Mouse (Mus musculus): ENCODE measurements around the gene Mut. TPM values are rescaled to one million over a fixed set of nuclear protein-coding genes. Genes with fewer than 3 reads are reported as not detected.

Gene Mut
- polyA plus RNA-seq (2012; rRNA removed): 21.7 and 24.6 TPM in 2 replicates

GRCm38 (mm10) chr17:40934420-40935231, at the start of gene Mut, which contains the start of gene Cenpq:
Gene Mut (plus strand): TSS chr17:40934685.
Gene Cenpq (minus strand): TSS chr17:40935047.
- Histone ChIP-seq H3K27ac (ENCODE audit: insufficient read depth, low read length) (peak within 1 kb of the TSS; percentile 98), H3K4me3 (ENCODE audit: insufficient read depth, low read length) (peak within 1 kb of the TSS; percentile 98), H3K4me1 (ENCODE audit: control insufficient read depth, insufficient read depth, low read length) (no peaks in the 10 kb centered on the region)
- TF ChIP-seq CTCF (IDR thresholded peaks at IDR 0.05; ENCODE audit: extremely low read depth, insufficient read depth, low read length): no peak
- peak; percentile 68 for TF ChIP-seq POLR2A (IDR thresholded peaks at IDR 0.05; ENCODE audit: extremely low read depth, insufficient read depth, low read length)

GRCm38 (mm10) chr17:40885155-40885554, 49.3 kb upstream of the Mut start:
- Histone ChIP-seq H3K4me1 (ENCODE audit: control insufficient read depth, insufficient read depth, low read length) (no peaks in the 10 kb centered on the region), H3K27ac (ENCODE audit: insufficient read depth, low read length) (no peak overlapping the region), H3K4me3 (ENCODE audit: insufficient read depth, low read length) (no peak overlapping the region)
- no peak for TF ChIP-seq CTCF (IDR thresholded peaks at IDR 0.05; ENCODE audit: extremely low read depth, insufficient read depth, low read length)
- TF ChIP-seq POLR2A (IDR thresholded peaks at IDR 0.05; ENCODE audit: extremely low read depth, insufficient read depth, low read length): no peak

- no peaks in the 10 kb centered on the region for H3K4me1 ChIP-seq (ENCODE audit: control insufficient read depth, insufficient read depth, low read length)
- TF ChIP-seq POLR2A (IDR thresholded peaks at IDR 0.05; ENCODE audit: extremely low read depth, insufficient read depth, low read length) (no peak), CTCF (IDR thresholded peaks at IDR 0.05; ENCODE audit: extremely low read depth, insufficient read depth, low read length) (no peak)
- no peak overlapping the region for H3K4me3 ChIP-seq (ENCODE audit: insufficient read depth, low read length)
- no peak overlapping the region for H3K27ac ChIP-seq (ENCODE audit: insufficient read depth, low read length)
These were observed 46.5 kb upstream of the Mut start for GRCm38 (mm10) chr17:40887849-40888536.

DNA sequence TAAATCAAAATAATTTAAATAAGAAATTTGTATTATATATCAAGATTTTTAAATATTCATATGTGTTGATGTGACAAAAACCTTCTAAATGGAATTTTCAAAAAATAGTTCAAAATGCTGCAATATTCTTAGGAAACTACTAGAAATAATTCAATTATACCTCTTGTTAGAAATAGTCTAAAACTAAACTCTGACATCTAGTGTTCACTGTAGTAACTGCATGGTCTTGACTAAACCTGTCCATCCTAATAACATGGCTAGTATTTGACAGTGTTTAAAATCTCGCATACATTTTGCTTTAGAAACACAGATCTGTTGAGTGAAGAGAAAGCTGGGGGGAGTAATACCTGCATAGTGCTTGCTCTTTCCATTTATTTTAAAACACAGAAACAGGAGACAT, 37.6 kb upstream of the Mut start:
- Histone ChIP-seq H3K27ac (ENCODE audit: insufficient read depth, low read length) (no peak overlapping the region), H3K4me3 (ENCODE audit: insufficient read depth, low read length) (no peak overlapping the region), H3K4me1 (ENCODE audit: control insufficient read depth, insufficient read depth, low read length) (no peaks in the 10 kb centered on the region)
- TF ChIP-seq CTCF (IDR thresholded peaks at IDR 0.05; ENCODE audit: extremely low read depth, insufficient read depth, low read length) (no peak), POLR2A (IDR thresholded peaks at IDR 0.05; ENCODE audit: extremely low read depth, insufficient read depth, low read length) (no peak)

DNA sequence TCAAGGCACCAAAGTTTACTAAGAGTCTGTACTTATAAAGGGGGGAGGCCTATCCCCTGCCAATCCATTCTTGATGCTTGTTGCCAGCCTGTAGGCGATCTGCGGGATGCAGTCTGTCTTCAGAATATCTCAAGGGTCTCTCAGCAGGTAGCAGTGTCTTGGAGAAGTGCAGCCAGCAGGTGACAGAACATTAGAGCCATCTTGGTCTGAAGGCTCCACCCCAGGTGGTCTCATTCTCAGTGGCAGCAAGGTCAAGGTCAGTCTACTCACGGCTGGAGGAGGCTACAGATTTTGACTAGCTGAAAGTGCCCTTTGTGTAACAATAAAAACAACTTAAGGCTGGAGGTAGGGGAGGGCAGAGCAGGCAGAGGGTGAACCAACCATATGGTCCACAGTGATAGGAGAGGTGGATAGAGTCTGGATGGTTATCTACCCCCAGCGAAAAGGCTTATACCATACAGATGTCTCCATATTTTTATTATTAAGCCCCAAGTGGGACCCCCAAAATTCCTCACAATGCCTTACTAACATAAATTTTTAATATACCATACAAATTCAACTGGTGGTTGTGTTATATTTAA, 34.6 kb upstream of the Mut start:
- TF ChIP-seq CTCF (IDR thresholded peaks at IDR 0.05; ENCODE audit: extremely low read depth, insufficient read depth, low read length): no peak
- no peak for TF ChIP-seq POLR2A (IDR thresholded peaks at IDR 0.05; ENCODE audit: extremely low read depth, insufficient read depth, low read length)
- Histone ChIP-seq H3K4me3 (ENCODE audit: insufficient read depth, low read length) (no peak overlapping the region), H3K4me1 (ENCODE audit: control insufficient read depth, insufficient read depth, low read length) (no peaks in the 10 kb centered on the region), H3K27ac (ENCODE audit: insufficient read depth, low read length) (no peak overlapping the region)

DNA sequence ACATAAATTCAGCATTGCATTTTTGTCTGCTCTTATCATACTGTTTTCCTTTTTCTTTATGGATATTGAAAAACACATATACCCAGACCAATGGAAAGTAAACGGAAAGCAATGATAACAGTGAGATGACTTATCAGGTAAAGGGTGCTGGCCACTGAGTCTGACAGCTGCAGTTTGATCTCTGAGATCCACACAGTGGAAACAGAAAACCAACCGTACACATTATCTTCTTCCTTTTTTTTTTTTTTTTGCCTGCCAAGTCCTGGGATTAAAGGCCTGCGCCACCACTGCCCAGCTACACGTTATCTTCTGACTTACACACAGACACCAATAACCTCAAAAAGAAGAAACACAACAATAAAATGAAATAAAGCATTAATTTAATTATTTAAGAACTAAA, 31.1 kb upstream of the Mut start:
- Histone ChIP-seq H3K27ac (ENCODE audit: insufficient read depth, low read length) (no peak overlapping the region), H3K4me1 (ENCODE audit: control insufficient read depth, insufficient read depth, low read length) (no peaks in the 10 kb centered on the region), H3K4me3 (ENCODE audit: insufficient read depth, low read length) (no peak overlapping the region)
- TF ChIP-seq CTCF (IDR thresholded peaks at IDR 0.05; ENCODE audit: extremely low read depth, insufficient read depth, low read length): no peak
- TF ChIP-seq POLR2A (IDR thresholded peaks at IDR 0.05; ENCODE audit: extremely low read depth, insufficient read depth, low read length): no peak

DNA sequence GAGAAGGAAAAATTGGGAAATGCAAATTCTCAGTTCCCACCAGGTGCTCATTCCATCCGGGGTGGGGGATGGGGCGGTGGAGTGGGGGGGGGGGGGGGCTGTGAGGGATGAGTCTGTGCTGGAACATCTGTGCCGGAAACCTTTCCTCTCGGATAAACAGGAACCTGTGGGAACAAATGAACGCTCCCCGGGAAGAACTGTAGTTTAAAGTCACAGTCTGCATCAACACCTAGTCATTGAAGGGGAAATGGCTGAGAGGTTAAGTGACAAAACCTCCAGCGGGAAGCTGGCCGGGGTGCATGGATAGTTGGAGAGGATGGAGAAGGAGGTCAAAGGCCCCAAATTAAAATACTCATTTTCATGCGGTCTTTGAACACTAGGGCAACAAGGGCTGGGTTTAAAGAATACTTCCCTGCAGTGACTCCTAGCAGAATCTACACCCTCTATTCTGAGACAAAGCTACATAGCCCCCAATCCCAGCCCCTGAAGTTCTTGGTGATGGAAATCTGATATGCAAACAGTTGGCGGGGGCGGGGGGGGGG, 30.4 kb upstream of the Mut start:
- H3K4me1 ChIP-seq (ENCODE audit: control insufficient read depth, insufficient read depth, low read length): no peaks in the 10 kb centered on the region
- no peak overlapping the region for H3K27ac ChIP-seq (ENCODE audit: insufficient read depth, low read length)
- no peak for TF ChIP-seq POLR2A (IDR thresholded peaks at IDR 0.05; ENCODE audit: extremely low read depth, insufficient read depth, low read length)
- no peak for TF ChIP-seq CTCF (IDR thresholded peaks at IDR 0.05; ENCODE audit: extremely low read depth, insufficient read depth, low read length)
- H3K4me3 ChIP-seq (ENCODE audit: insufficient read depth, low read length): no peak overlapping the region

DNA sequence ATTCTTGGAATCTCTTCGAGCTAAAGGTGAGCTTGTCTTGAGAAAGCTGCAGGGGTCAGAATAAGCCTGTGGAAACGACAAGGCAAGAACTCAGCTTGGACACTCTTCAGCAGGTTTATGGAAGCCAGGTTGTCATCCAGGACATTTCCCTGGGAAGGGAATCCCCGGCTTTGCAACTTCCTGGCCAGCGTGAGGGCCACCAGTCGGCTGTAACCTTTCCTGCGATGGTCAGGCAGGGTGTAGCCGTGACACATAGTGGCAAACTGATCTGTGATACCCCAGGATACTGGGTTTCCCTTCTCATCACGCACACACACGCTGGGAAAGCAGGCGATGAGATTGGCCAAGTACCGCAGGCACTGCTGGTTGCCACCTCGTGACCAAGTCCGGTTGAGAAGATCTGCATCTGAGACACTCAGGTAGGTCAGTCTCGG, 29.7 kb upstream of the Mut start:
- TF ChIP-seq POLR2A (IDR thresholded peaks at IDR 0.05; ENCODE audit: extremely low read depth, insufficient read depth, low read length) (no peak), CTCF (IDR thresholded peaks at IDR 0.05; ENCODE audit: extremely low read depth, insufficient read depth, low read length) (no peak)
- Histone ChIP-seq H3K27ac (ENCODE audit: insufficient read depth, low read length) (no peak overlapping the region), H3K4me3 (ENCODE audit: insufficient read depth, low read length) (no peak overlapping the region), H3K4me1 (ENCODE audit: control insufficient read depth, insufficient read depth, low read length) (no peaks in the 10 kb centered on the region)

DNA sequence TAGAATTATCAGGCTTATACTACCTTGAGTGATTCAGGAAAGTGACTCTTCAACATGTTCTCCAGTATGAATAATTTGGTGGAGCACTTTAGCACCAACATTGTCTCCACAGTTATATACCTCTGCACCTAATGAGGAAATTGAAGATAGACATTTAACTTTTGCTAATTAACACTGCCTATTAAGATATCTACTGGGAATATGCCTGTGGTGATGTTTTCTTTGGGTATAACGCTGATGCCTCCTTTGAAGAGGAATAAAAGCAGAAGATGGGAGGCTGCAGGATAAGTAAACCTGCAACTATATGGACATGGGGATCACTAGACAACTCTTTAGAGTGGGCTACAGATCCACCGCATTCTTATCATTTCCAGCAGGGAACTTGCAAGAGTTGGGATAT, 20.2 kb upstream of the Mut start, which contains the start of gene Glyatl3:
Gene Glyatl3, minus strand, starts transcription at position 101 of the 400 bp plus-strand sequence.
- Histone ChIP-seq H3K4me3 (ENCODE audit: insufficient read depth, low read length) (no peak within 1 kb of the TSS), H3K27ac (ENCODE audit: insufficient read depth, low read length) (no peak within 1 kb of the TSS), H3K4me1 (ENCODE audit: control insufficient read depth, insufficient read depth, low read length) (no peaks in the 10 kb centered on the region)
- no peak for TF ChIP-seq POLR2A (IDR thresholded peaks at IDR 0.05; ENCODE audit: extremely low read depth, insufficient read depth, low read length)
- no peak for TF ChIP-seq CTCF (IDR thresholded peaks at IDR 0.05; ENCODE audit: extremely low read depth, insufficient read depth, low read length)

All from cortical plate, adult 2 months (tissue).